Mouse (Mus musculus): ENCODE measurements at regions not wholly inside any gene's neighbourhood (a gene's known extent, or its start where the extent isn't known, plus 50 kb on each side); places are given as distances from the start of the nearest gene placed in this dataset.

DNA sequence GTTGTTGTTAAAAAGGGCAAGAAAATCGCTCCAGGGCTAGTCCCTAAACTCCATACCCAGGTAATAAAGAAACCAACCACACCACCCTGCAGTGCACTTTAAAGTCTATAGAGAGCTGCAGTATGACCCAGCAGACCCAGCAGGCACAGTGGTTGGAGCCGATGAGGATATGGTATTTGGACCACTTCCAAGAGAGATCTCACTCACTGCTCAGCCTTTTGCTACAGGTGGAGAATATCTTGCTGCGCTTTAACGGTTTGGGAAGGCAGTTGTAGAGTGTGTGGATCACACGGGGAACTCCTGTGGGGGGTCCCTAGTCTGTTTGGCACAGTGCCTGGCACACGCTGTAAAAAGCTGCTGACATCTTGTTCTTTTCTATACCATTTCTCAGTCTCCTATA, 145.9 kb downstream of the Foxo1 start:
- TF ChIP-seq CTCF (IDR thresholded peaks at IDR 0.05; ENCODE audit: low read depth, low read length): no peak
- no peak for TF ChIP-seq POLR2A (IDR thresholded peaks at IDR 0.05; ENCODE audit: extremely low read depth, insufficient read depth, low read length)
